Mouse (Mus musculus) ES-Bruce4 (cell line): ENCODE measurements around the gene Ccr3. TPM values are rescaled to one million over a fixed set of nuclear protein-coding genes. Genes with fewer than 3 reads are reported as not detected.

Experiments used
- H3K27ac ChIP-seq: 2 replicates; pipeline ENCODE4 v1.5.1; 2012; ENCODE audit warnings: low read length, inconsistent platforms; ENCODE audit not compliant: insufficient read depth
- H3K27me3 ChIP-seq: 2 replicates; pipeline ENCODE4 v1.6.1; 2012; ENCODE audit warnings: mild to moderate bottlenecking, low read length, inconsistent platforms; ENCODE audit not compliant: control insufficient read depth, poor library complexity, insufficient read depth, severe bottlenecking
- H3K36me3 ChIP-seq: 2 replicates; pipeline ENCODE4 v1.6.1; 2012; ENCODE audit warnings: inconsistent platforms, mild to moderate bottlenecking, low read length, moderate library complexity; ENCODE audit not compliant: control insufficient read depth, poor library complexity, insufficient read depth, severe bottlenecking
- H3K4me1 ChIP-seq: one replicate; pipeline ENCODE4 v1.8.1; 2011; ENCODE audit warnings: low read length; ENCODE audit not compliant: control insufficient read depth, insufficient read depth
- H3K4me3 ChIP-seq: 2 replicates; pipeline ENCODE4 v1.5.1; 2011; ENCODE audit warnings: low read depth, mild to moderate bottlenecking, low read length
- H3K9ac ChIP-seq: 2 replicates; pipeline ENCODE4 v1.6.1; 2012; ENCODE audit warnings: low read depth, mild to moderate bottlenecking, inconsistent platforms; ENCODE audit not compliant: poor library complexity, severe bottlenecking
- H3K9me3 ChIP-seq: replicated peaks from 2 replicates; pipeline ENCODE4 v1.6.1; 2012; ENCODE audit warnings: mild to moderate bottlenecking, low read length, inconsistent platforms; ENCODE audit not compliant: control insufficient read depth, poor library complexity, insufficient read depth, severe bottlenecking
- CTCF ChIP-seq: IDR thresholded peaks from one replicate; pipeline ENCODE4 v1.8.1; 2011; ENCODE audit warnings: low read depth, low read length
- EP300 ChIP-seq: IDR thresholded peaks from 2 replicates; pipeline ENCODE4 v1.6.1; 2011; ENCODE audit warnings: low read depth, low read length; ENCODE audit not compliant: insufficient read depth
- POLR2A ChIP-seq: IDR thresholded peaks from one replicate; pipeline ENCODE4 v1.8.1; 2011; ENCODE audit warnings: low read length; ENCODE audit not compliant: insufficient read depth
- polyA plus RNA-seq: library from polyadenylated mRNA; stranded (reverse); fragments of >200 nt; gene quantifications from 2 replicates; pipeline ENCODE4 v1.2.4, GENCODE M21; 2011; ENCODE audit warnings: low read depth; ENCODE audit not compliant: missing spikeins, insufficient read depth, insufficient read length

Ccr3 gene
- polyA plus RNA-seq, 1 experiment: not detected

GRCm38 (mm10) chr9:123999784-124000183 lies 22.0 kb upstream of the Ccr3 start:
- no peak overlapping the region for H3K27ac ChIP-seq
- no peaks in the 10 kb centered on the region for H3K27me3 ChIP-seq
- TF ChIP-seq EP300: no peak
- TF ChIP-seq POLR2A: no peak
- no peak for TF ChIP-seq CTCF
- no peaks in the 10 kb centered on the region for H3K4me1 ChIP-seq
- no peaks in the 10 kb centered on the region for H3K9me3 ChIP-seq
- H3K36me3 ChIP-seq: no peaks in the 10 kb centered on the region
- H3K4me3 ChIP-seq: no peak overlapping the region
- no peak overlapping the region for H3K9ac ChIP-seq

GRCm38 (mm10) chr9:124012691-124013090 lies 9.1 kb upstream of the Ccr3 start:
- H3K27ac ChIP-seq: no peak overlapping the region
- no peak overlapping the region for H3K4me3 ChIP-seq

GRCm38 (mm10) chr9:124013270-124013669 lies 8.5 kb upstream of the Ccr3 start:
- no peak overlapping the region for H3K27ac ChIP-seq
- TF ChIP-seq CTCF: no peak
- TF ChIP-seq EP300: no peak
- TF ChIP-seq POLR2A: no peak
- no peaks in the 10 kb centered on the region for H3K9me3 ChIP-seq
- H3K36me3 ChIP-seq: no peaks in the 10 kb centered on the region
- H3K4me3 ChIP-seq: no peak overlapping the region
- no peak overlapping the region for H3K9ac ChIP-seq
- H3K4me1 ChIP-seq: no peaks in the 10 kb centered on the region
- H3K27me3 ChIP-seq: no peaks in the 10 kb centered on the region

More at GRCm38 (mm10) chr9:124012691-124013090, 9.1 kb upstream of the Ccr3 start:
- no peaks in the 10 kb centered on the region for H3K27me3 ChIP-seq
- TF ChIP-seq EP300: no peak
- TF ChIP-seq POLR2A: no peak
- TF ChIP-seq CTCF: no peak
- H3K36me3 ChIP-seq: no peaks in the 10 kb centered on the region
- H3K9ac ChIP-seq: no peak overlapping the region
- no peaks in the 10 kb centered on the region for H3K9me3 ChIP-seq
- no peaks in the 10 kb centered on the region for H3K4me1 ChIP-seq

- H3K9ac ChIP-seq: no peak overlapping the region
- no peaks in the 10 kb centered on the region for H3K36me3 ChIP-seq
- no peaks in the 10 kb centered on the region for H3K9me3 ChIP-seq
- no peak overlapping the region for H3K4me3 ChIP-seq
- H3K27me3 ChIP-seq: no peaks in the 10 kb centered on the region
- TF ChIP-seq POLR2A: no peak
- TF ChIP-seq CTCF: no peak
- no peak for TF ChIP-seq EP300
- no peak overlapping the region for H3K27ac ChIP-seq
- no peaks in the 10 kb centered on the region for H3K4me1 ChIP-seq
Observed at GRCm38 (mm10) chr9:124014985-124015652, 6.7 kb upstream of the Ccr3 start.

GRCm38 (mm10) chr9:124016048-124016447 lies 5.7 kb upstream of the Ccr3 start:
- Histone ChIP-seq H3K9me3 (no peaks in the 10 kb centered on the region), H3K4me1 (no peaks in the 10 kb centered on the region), H3K27ac (no peak overlapping the region), H3K27me3 (no peaks in the 10 kb centered on the region), H3K9ac (no peak overlapping the region), H3K4me3 (no peak overlapping the region), H3K36me3 (no peaks in the 10 kb centered on the region)
- TF ChIP-seq POLR2A: no peak

- H3K9me3 ChIP-seq: no peaks in the 10 kb centered on the region
- H3K27ac ChIP-seq: no peak overlapping the region
- H3K27me3 ChIP-seq: no peaks in the 10 kb centered on the region
- TF ChIP-seq CTCF (no peak), POLR2A (no peak), EP300 (no peak)
- H3K4me1 ChIP-seq: no peaks in the 10 kb centered on the region
- no peaks in the 10 kb centered on the region for H3K36me3 ChIP-seq
- H3K4me3 ChIP-seq: no peak overlapping the region
- no peak overlapping the region for H3K9ac ChIP-seq
Observed at GRCm38 (mm10) chr9:124019887-124020286, 1.9 kb upstream of the Ccr3 start.
